In genomic region chr4:123233492-123234084, GRCm38 (mm10) we compare ENCODE assay signal across 7 mouse cellular contexts. TPM values are rescaled to one million over a fixed set of nuclear protein-coding genes. Genes with fewer than 3 reads are reported as not detected.
DNase-seq lines count a peak whose midpoint lies in the region; ATAC-seq and TF ChIP-seq lines count a peak whose summit lies in the region.

Gene Heyl (plus strand): TSS chr4:123233556.

- peak; percentile 70 for ATAC-seq in heart, postnatal 0 days (ENCODE audit: insufficient read depth, low read depth)
- peak; percentile 77 for ATAC-seq in stomach, embryonic 15.5 days (ENCODE audit: insufficient read depth, low FRiP score, low read depth)

- no peak within 1 kb of the TSS for H3K27ac ChIP-seq in embryonic fibroblast, embryonic 13.5 days (ENCODE audit: insufficient read depth, low read length)
- peak within 1 kb of the TSS; percentile 36 for H3K27ac ChIP-seq in heart, postnatal 0 days (ENCODE audit: low read depth)
- peak within 1 kb of the TSS; percentile 54; the same call in 1 of the 2 replicates for H3K27ac ChIP-seq in stomach, embryonic 15.5 days

- no peaks in the 10 kb centered on the region for H3K4me1 ChIP-seq in embryonic fibroblast, embryonic 13.5 days (ENCODE audit: control insufficient read depth, insufficient read depth, low read length)
- peaks cover 18% of the 10 kb centered on the region for H3K4me1 ChIP-seq in heart, postnatal 0 days (ENCODE audit: control insufficient read depth, insufficient read depth)
- H3K4me1 ChIP-seq in stomach, embryonic 15.5 days, result peaks cover 7% of the 10 kb centered on the region; the same call in 1 of the 2 replicates

- no peak for TF ChIP-seq CTCF in embryonic fibroblast, embryonic 13.5 days (IDR thresholded peaks at IDR 0.05; ENCODE audit: borderline replicate concordance, insufficient read depth, low read length)
- TF ChIP-seq CTCF in heart, postnatal 0 days (IDR thresholded peaks at IDR 0.05; ENCODE audit: low read depth), result no peak

- TF ChIP-seq POLR2A in embryonic fibroblast, embryonic 13.5 days (IDR thresholded peaks at IDR 0.05; ENCODE audit: low read depth, low read length), result no peak

- H3K27me3 ChIP-seq in heart, postnatal 0 days (ENCODE audit: control insufficient read depth, insufficient read depth, low read length), result peaks cover 5% of the 10 kb centered on the region; the same call in 1 of the 2 replicates
- no peaks in the 10 kb centered on the region; the same call in 1 of the 2 replicates for H3K27me3 ChIP-seq in stomach, embryonic 15.5 days (replicated peaks)

- no peak for TF ChIP-seq EP300 in heart, postnatal 0 days (IDR thresholded peaks at IDR 0.05; ENCODE audit: low read depth)

- WGBS in heart, postnatal 0 days, result 2% methylated on average over 51 of the region's 52 CpGs
- WGBS in stomach, embryonic 15.5 days, result 3% methylated on average over 51 of the region's 52 CpGs

- H3K4me3 ChIP-seq in embryonic fibroblast, embryonic 13.5 days (ENCODE audit: insufficient read depth, low read length), result peak within 1 kb of the TSS; percentile 31; the same call in 1 of the 2 replicates
- peak within 1 kb of the TSS; percentile 61 for H3K4me3 ChIP-seq in heart, postnatal 0 days (ENCODE audit: low read depth, low read length)
- H3K4me3 ChIP-seq in stomach, embryonic 15.5 days (replicated peaks), result peak within 1 kb of the TSS; percentile 47

- peak; percentile 81 for DNase-seq in adrenal gland, postnatal 10 days
- DNase-seq in heart, postnatal 0 days (ENCODE audit: low spot score), result no peak
- peak; percentile 85 for DNase-seq in kidney, postnatal 10 days
- peak; percentile 58 for DNase-seq in lung, postnatal 36 days
- no peak for DNase-seq in left cerebral cortex, adult 11 months (ENCODE audit: low spot score)

- H3K4me2 ChIP-seq in heart, postnatal 0 days (ENCODE audit: low read depth, low read length), result peak within 1 kb of the TSS; percentile 98
- peak within 1 kb of the TSS; percentile 86 for H3K4me2 ChIP-seq in stomach, embryonic 15.5 days

- no peaks in the 10 kb centered on the region for H3K9me3 ChIP-seq in heart, postnatal 0 days (replicated peaks; ENCODE audit: control insufficient read depth, low read length)
- no peaks in the 10 kb centered on the region for H3K9me3 ChIP-seq in stomach, embryonic 15.5 days

- H3K9ac ChIP-seq in heart, postnatal 0 days (replicated peaks; ENCODE audit: low read depth, low read length), result peak within 1 kb of the TSS; percentile 70
- peak within 1 kb of the TSS; percentile 38; the same call in 1 of the 2 replicates for H3K9ac ChIP-seq in stomach, embryonic 15.5 days

- no peaks in the 10 kb centered on the region for H3K36me3 ChIP-seq in heart, postnatal 0 days (replicated peaks; ENCODE audit: control insufficient read depth, insufficient read depth, low read length)
- H3K36me3 ChIP-seq in stomach, embryonic 15.5 days, result no peaks in the 10 kb centered on the region

RNA-seq across cellular contexts. Expression of gene Heyl, which starts in this region (rescaled TPM):
- total RNA-seq in adrenal gland, postnatal 10 days (2021), result 10 to 100 TPM; 19.5 to 21.0 TPM
- 1.3 and 2.9 TPM in 2 replicates for polyA plus RNA-seq in embryonic fibroblast, embryonic 13.5 days (2011; ENCODE audit: insufficient read length, low read depth, missing spikeins)
- total RNA-seq in heart, postnatal 0 days (2014; rRNA removed; ENCODE audit: low replicate concordance), result 9.0 and 12.3 TPM in 2 replicates
- 8.9 and 9.0 TPM in 2 replicates for polyA plus RNA-seq in heart, postnatal 0 days (2015; fragmentation: Nextera tagmentation; extraction: Ambion mirVana)
- polyA plus RNA-seq in stomach, embryonic 15.5 days (2015; fragmentation: Nextera tagmentation; extraction: Ambion mirVana), result 14.1 and 18.9 TPM in 2 replicates

Comparison
In these comparisons a context has a peak if more than half of its experiments do, and no peak if none do; other contexts are left out.
1. DNase-seq: peak in adrenal gland, postnatal 10 days (single experiment), kidney, postnatal 10 days (single experiment) and lung, postnatal 36 days (single experiment); none in heart, postnatal 0 days (single experiment) and left cerebral cortex, adult 11 months (single experiment).
2. Peak in every context shown above with its lines, with median percentiles within 50 percentile points of each other: H3K4me3 ChIP-seq.